Mouse (Mus musculus): ENCODE measurements at regions not wholly inside any gene's neighbourhood (a gene's known extent, or its start where the extent isn't known, plus 50 kb on each side); places are given as distances from the start of the nearest gene placed in this dataset.

DNA sequence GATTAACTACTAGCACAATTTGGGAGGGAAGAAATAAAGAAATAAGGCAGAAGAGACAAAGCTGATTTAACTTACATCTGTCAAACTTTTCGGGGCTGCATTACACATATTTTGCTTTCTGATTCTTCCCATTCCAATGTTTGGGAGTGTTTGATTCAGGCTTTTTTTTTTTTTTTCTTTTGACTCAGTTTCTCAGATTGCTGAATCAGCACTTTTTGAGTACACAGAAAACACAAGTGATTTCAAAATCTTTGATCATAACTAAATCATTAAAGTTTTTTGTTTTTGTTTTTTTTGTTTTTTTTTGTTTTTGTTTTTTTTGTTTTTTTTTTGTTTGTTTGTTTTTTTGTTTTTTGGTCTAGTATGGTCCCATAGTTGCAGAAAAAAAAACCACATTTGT is 164.7 kb upstream of the Rgmb start:
- TF ChIP-seq CTCF (IDR thresholded peaks at IDR 0.05; ENCODE audit: control insufficient read depth, insufficient read depth, insufficient replicate concordance, low read depth, low read length), result no peak
- TF ChIP-seq POLR2A (IDR thresholded peaks at IDR 0.05; ENCODE audit: control insufficient read depth, low read depth, low read length), result no peak

Data from testis, adult 2 months (tissue).